Mouse (Mus musculus): Measurements from ENCODE around the gene Map4k4. TPM values are rescaled to one million over a fixed set of nuclear protein-coding genes. Genes with fewer than 3 reads are reported as not detected.
A peak's percentile ranks its signal among the peaks of the same experiment; 100 is the strongest.

Map4k4 gene
- total RNA-seq, 2 experiments from 2014 or later, result 24.6 to 64.7 TPM

GRCm38 (mm10) chr1:39895506-39895905, 5.2 kb upstream of the Map4k4 start:
- ATAC-seq (replicated peaks; ENCODE audit: poor library complexity, severe bottlenecking), result peak; percentile 71

GRCm38 (mm10) chr1:39896581-39896980, 4.1 kb upstream of the Map4k4 start:
- ATAC-seq (replicated peaks; ENCODE audit: poor library complexity, severe bottlenecking), result peak; percentile 67

DNA sequence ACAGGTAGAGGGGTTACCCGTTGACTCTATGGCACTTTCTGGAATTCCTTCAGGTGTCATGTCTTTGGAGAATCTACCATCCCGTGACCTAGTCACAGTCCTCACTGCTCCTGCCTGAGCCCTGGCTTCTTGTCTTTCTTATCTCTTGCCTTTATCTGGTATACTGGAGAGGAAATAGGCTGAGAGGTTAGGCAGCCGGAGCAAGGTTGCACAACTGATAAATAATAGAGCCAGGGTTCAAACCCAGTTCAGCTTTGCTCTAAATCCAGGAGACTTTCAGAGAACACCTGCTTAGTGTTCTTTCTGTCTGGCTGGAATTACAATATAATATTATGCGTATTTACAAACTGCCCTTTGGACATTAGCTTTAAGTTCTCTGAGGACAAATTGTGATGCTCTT, 2.0 kb upstream of the Map4k4 start:
- no peak for ATAC-seq (replicated peaks; ENCODE audit: poor library complexity, severe bottlenecking)

DNA sequence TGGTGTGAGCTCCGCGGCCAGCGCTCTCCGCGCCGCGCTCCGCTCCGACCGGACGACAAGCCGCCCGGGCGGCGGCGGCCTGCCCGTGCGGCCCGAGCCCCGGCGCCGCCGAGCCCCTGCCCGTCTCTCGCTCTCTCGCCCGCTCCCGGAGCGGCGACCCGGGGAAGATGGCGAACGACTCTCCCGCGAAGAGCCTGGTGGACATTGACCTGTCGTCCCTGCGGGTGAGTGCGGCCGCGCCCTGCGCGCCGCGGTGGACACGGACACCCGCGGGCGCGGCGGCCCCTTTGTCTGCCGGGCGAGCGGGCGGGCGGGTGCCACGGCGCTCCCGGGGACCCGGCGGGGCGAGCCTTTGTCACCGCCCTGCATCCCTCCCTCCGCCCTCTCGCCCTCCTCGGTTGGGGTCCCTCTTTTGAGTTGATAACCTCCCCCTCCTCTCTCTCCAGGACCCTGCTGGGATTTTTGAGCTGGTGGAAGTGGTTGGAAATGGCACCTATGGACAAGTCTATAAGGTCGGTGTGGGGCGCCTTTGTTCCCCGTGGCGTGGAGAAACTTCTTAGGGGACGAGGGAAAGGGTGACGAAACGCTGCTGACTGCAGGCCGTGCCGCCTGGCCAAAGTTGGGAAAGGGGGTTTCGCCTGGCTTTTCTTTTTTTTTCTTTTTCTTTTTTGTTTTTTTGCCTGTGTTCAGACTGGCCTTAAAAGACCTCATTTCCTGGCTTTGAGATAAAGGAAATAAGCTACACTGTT, 524 bp downstream of the Map4k4 start:
- ATAC-seq (replicated peaks; ENCODE audit: poor library complexity, severe bottlenecking), result peak; percentile 41

GRCm38 (mm10) chr1:39901851-39902703, 1.4 kb downstream of the Map4k4 start:
- ATAC-seq (replicated peaks; ENCODE audit: poor library complexity, severe bottlenecking), result no peak

GRCm38 (mm10) chr1:39902704-39903151, 2.0 kb downstream of the Map4k4 start:
- no peak for ATAC-seq (replicated peaks; ENCODE audit: poor library complexity, severe bottlenecking)

- ATAC-seq (replicated peaks; ENCODE audit: poor library complexity, severe bottlenecking), result peak; percentile 24; the same call in 1 of the 2 replicates
Measured at GRCm38 (mm10) chr1:39904720-39905119, 4.0 kb downstream of the Map4k4 start.

GRCm38 (mm10) chr1:39906921-39907320, 6.2 kb downstream of the Map4k4 start:
- ATAC-seq (replicated peaks; ENCODE audit: poor library complexity, severe bottlenecking), result no peak

DNA sequence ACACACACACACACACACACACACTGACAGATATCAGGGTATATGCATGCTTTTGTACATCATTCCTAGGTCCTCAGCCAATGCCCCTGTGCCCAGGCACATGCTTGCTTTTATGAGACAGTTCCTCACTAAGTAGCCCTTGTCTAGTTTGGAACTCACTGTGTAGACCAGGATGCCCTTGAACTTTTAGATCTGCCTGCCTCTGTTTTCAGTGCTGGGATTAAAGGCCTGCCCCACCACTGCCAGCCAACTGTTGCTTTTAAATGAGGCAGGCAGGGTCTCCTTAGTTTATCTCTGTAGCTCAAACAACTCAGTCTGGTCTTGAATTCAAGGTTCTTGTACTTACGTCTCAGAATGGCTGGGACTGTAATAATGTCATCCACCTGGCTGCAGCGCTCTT, 8.3 kb downstream of the Map4k4 start:
- ATAC-seq (replicated peaks; ENCODE audit: poor library complexity, severe bottlenecking), result no peak

DNA sequence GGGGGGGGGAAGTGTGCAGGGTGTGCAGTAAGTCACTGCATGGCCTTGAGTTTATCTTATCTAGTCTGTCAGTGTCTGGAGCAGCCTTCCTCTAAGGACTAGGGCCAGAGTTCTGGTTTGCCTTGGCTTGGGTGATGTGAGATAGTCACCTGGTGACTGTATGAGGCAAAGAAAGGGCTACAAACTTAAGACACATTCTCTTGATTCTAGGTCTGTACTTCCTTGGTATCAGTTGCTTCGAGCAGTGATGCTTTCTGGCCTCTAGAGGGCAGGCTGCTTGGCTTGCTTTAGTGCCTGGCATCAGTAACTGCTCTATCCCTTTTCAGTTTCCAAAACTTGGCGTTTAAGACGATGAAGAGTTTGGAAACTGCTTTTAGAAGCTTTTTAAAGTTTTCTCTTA, 10.7 kb downstream of the Map4k4 start:
- peak; percentile 65 for ATAC-seq (replicated peaks; ENCODE audit: poor library complexity, severe bottlenecking)

DNA sequence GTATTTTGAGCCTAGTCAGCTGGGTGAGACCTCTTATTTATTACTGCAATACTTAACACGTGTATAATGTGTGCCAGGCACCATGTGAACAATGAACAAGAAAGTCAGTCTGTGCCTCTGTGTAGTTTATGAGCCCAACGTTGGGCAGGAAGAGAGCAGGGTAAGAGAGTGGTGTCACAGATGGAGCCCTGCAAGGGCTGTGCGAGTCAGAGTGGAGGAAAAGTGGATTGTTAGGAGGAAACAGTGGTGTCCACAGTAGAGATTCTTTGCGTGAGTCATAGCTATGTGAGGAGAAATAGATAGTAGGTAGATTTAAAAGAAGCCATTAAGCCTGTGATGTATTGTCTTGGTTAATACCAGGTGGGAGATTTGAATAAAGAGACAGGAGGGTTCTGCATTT, 12.5 kb downstream of the Map4k4 start:
- no peak for ATAC-seq (replicated peaks; ENCODE audit: poor library complexity, severe bottlenecking)

- ATAC-seq (replicated peaks; ENCODE audit: poor library complexity, severe bottlenecking), result peak; percentile 72
Measured at GRCm38 (mm10) chr1:39916144-39916543, 15.4 kb downstream of the Map4k4 start.

GRCm38 (mm10) chr1:39917855-39918516, 17.3 kb downstream of the Map4k4 start:
- no peak for ATAC-seq (replicated peaks; ENCODE audit: poor library complexity, severe bottlenecking)

DNA sequence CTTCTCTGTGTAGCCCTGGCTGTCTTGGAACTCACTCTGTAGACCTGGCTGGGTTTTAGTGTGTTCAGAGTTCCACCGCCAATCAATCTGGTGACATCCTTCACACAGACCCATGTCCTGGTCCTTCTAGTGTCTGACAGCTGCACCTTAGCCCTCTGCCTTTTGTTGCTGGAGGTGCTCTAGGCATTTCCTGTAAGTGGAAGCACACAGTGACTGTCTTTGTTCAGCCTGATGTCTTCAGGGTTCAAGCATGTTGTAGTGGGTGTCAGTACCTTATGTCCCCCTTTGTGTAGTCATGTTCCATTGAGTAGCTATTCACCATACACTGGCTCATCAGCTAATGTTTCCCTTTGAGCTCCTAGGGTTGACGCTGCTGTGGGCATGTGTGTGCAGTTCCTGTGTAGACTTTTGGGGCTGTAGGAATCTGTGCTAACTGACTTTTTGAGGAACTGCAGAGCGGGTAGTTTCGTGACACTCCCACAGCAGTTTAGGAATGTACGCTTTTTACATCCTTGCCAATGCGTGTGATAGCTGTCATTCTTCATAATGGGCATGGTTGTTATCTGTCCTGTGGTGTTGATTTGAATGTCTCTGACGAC, 17.9 kb downstream of the Map4k4 start:
- peak; percentile 56 for ATAC-seq (replicated peaks; ENCODE audit: poor library complexity, severe bottlenecking)

DNA sequence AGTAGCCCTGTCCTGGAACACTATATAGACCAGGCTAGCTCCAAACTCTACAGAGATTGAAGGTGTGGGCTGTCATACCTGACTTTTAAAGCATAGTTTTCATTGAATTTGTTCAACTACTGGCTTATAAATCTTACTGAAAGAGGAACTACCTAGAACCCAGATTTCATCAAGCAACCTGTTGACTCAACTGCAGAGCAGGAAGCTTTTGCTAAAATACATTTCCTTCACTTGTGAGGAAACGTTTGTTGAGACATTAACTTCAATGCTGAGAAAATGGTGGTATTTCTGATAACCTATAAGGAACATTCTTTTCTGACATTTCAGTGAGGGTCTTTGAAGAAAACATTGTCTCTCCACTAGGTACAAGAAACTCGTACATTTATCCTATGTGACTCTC, 19.9 kb downstream of the Map4k4 start:
- ATAC-seq (replicated peaks; ENCODE audit: poor library complexity, severe bottlenecking), result peak; percentile 24; the same call in 1 of the 2 replicates

DNA sequence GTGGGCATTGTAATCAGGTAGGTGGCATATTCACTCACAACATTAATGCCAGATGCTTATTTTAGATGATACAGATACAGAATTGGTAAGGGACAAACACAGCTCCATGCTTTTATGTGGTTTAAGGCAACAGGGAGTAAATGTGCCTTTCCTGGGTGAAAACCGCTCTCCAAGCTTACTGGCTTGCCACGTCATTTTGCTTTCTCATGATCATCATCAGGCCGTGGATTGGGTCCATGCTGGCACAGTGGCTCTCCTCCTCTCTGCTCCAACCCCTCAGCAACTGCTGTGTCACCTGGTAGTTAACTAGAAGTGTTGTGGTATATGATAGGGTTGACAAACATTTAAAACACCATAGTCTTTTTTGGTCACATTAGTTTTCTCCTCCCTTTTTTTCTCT, 21.3 kb downstream of the Map4k4 start:
- ATAC-seq (replicated peaks; ENCODE audit: poor library complexity, severe bottlenecking), result no peak

GRCm38 (mm10) chr1:39922714-39923113, 22.0 kb downstream of the Map4k4 start:
- peak; percentile 57 for ATAC-seq (replicated peaks; ENCODE audit: poor library complexity, severe bottlenecking)

GRCm38 (mm10) chr1:39923395-39924337, 23.0 kb downstream of the Map4k4 start:
- no peak for ATAC-seq (replicated peaks; ENCODE audit: poor library complexity, severe bottlenecking)

DNA sequence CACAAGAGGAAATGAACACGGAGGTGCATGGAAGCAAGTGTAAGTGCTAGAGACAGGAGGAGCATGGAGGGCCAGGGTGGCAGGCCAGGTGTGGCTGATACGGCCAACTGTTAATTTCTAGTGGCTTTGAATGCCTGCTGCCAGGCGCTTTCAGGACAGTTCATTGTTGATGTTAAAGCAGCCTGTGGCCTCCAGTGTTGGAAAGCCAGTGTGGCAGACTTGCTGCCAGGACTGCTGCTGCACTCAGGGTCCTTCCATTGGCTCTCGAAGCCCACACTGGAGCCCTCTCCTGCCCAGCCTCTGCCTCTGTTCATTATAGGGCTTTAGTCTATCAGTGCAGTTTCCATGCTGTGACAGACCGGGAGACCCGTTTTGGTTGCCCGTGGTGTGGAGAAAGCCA, 30.3 kb downstream of the Map4k4 start:
- ATAC-seq (replicated peaks; ENCODE audit: poor library complexity, severe bottlenecking), result no peak
